Mouse (Mus musculus) bone marrow macrophage, adult 2 months (primary cell): ENCODE measurements around the gene Fkbp1b. TPM values are rescaled to one million over a fixed set of nuclear protein-coding genes. Genes with fewer than 3 reads are reported as not detected.
A peak's percentile ranks its signal among the peaks of the same experiment; 100 is the strongest.

Experiments used
- H3K27ac ChIP-seq: 2 replicates; pipeline ENCODE4 v1.5.1; 2012; ENCODE audit warnings: low read depth, low read length; ENCODE audit not compliant: insufficient read depth
- H3K4me1 ChIP-seq: 2 replicates; pipeline ENCODE4 v1.6.1; 2012; ENCODE audit warnings: low read length; ENCODE audit not compliant: control insufficient read depth, insufficient read depth
- H3K4me3 ChIP-seq: 2 replicates; pipeline ENCODE4 v1.5.1; 2012; ENCODE audit warnings: mild to moderate bottlenecking, low read length, moderate library complexity; ENCODE audit not compliant: insufficient read depth
- CTCF ChIP-seq: IDR thresholded peaks from 2 replicates; pipeline ENCODE4 v1.5.1; 2012; ENCODE audit warnings: low read depth, mild to moderate bottlenecking, low read length, moderate library complexity
- POLR2A ChIP-seq: IDR thresholded peaks from 2 replicates; pipeline ENCODE4 v1.6.1; 2012; ENCODE audit warnings: mild to moderate bottlenecking, low read depth, low read length, borderline replicate concordance
- polyA plus RNA-seq: library from polyadenylated mRNA; stranded (reverse); fragments of >200 nt; gene quantifications from 2 replicates; pipeline ENCODE4 v1.2.4, GENCODE M21; 2012; ENCODE audit not compliant: missing spikeins, insufficient read depth, insufficient read length

Gene Fkbp1b
- polyA plus RNA-seq, 1 experiment, result 40.5 TPM

DNA sequence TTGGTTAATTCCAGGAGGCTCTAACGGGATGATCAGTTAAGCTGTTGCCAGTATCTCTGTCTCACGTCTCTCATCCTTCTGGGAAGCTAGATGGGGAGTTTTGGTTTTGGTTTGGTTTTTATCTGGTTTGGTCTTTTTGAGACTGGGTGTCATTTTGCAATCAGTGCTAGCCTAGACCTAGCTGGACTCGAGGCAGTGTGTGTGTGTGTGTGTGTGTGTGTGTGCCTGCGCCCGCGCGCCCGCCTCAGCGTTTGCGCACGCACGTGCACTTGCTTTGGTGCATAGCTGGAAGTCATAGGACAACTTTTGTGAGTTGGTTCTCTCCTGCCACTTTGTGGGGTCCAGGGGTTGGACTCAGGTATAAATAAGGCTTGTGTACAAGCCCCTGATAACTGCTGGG is 2.4 kb upstream of the Fkbp1b start:
- TF ChIP-seq POLR2A (no peak), CTCF (no peak)
- Histone ChIP-seq H3K4me3 (peak overlapping the region; percentile 99), H3K27ac (peak overlapping the region; percentile 56), H3K4me1 (peaks cover 14% of the 10 kb centered on the region)

DNA sequence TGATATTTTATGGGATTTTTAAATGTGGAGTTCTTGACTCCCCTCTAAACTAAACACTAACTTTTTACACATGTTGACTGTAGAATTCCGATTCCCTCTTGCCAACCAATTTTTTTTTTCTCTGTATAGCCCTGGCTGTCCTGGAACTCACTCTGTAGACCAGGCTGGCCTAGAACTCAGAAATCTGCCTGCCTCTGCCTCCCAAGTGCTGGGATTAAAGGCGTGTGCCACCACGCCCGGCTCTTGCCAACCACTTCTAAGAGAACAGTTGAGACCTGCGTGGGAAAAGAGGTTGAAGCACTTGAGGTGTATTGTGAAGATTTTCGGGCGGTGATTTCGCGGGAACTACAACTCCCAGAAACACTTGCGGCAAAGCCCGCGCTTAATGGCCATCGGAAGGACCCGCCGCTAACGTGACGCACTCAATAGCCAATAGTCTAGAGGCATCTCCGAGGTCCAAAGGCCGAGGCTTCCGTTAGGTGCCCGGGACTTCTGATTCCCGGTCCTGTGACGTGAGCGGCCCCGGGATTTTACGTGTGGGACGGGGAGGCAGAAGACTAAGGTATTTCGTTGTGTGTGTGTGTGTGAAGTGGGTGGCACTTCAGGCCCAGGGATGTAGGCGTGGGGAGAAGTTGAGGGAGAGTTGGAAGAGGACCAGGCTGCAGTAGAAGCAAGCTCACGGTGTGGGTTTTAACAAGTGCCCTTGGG is 1.7 kb upstream of the Fkbp1b start, which contains the start of gene Wdcp:
Gene Wdcp (plus strand): TSS at position 414 of the 708 bp plus-strand sequence.
- Histone ChIP-seq H3K27ac (peak within 1 kb of the TSS; percentile 56), H3K4me1 (peaks cover 16% of the 10 kb centered on the region), H3K4me3 (peak within 1 kb of the TSS; percentile 99)
- TF ChIP-seq CTCF (no peak), POLR2A (no peak)

DNA sequence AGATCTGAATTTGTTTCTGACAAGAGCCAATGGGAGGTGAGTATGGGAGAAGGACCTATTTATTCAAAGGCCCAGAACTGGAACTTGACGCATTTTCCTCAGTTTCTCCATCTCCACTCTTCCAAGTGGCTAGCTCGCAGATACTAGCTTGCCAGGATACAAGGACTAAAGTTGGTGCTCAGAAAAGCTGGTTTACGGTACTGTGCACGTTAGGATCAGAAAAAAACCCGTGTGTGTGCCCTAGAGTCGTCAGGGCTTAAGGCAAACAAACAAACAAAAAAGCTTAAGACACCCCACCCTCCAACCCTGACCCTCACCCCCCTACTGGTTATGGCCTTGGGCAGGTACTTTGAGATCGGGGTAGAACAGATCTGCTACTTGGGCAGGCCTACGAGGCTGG is 1.1 kb upstream of the Fkbp1b start:
- no peak overlapping the region for H3K27ac ChIP-seq
- H3K4me3 ChIP-seq, result no peak overlapping the region
- H3K4me1 ChIP-seq, result peaks cover 16% of the 10 kb centered on the region
- TF ChIP-seq POLR2A (no peak), CTCF (no peak)

DNA sequence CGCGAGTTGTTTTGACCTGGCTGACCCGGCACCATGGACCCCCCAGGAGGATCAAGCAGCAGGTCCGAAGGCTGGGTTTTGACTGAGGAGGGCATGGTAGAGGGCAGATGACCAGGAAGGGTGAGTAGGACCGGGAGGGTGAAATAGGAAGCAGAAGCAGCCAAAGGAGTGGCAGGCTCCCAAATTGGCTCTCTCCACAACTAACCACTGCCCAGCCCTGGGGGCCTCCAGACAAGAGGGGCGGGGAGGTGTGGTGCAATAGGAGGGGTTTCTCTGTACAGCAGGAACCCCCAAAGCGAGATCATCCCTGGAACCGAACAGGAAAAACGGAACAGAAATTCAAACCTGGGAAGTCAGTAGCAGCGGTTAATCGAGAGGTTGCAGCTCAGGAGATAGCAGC is 650 bp downstream of the Fkbp1b start:
- Histone ChIP-seq H3K4me1 (peaks cover 19% of the 10 kb centered on the region), H3K4me3 (peak overlapping the region; percentile 83), H3K27ac (peak overlapping the region; percentile 54)
- TF ChIP-seq POLR2A (no peak), CTCF (no peak)

DNA sequence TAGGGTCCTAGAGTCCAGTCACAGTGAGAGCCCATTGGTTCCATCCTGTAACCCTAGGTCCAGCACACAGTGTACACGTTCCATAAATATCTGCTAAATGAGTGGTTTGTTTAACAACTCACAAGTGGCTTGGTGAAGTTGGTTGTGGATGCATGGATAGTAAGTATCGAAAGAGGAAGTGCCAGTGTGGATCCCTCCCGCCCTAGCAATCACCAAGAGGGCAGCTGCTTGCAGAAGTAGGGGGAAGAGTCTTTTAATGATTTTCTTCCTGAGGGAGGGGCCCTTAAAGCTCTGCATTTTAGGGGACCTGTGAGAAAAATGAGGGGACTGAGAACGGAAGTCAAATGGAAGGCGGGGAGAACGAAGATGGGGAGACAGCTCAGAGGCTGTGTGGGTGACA is 1.4 kb downstream of the Fkbp1b start:
- Histone ChIP-seq H3K4me1 (peaks cover 19% of the 10 kb centered on the region), H3K4me3 (peak overlapping the region; percentile 83), H3K27ac (peak overlapping the region; percentile 54)
- no peak for TF ChIP-seq CTCF
- no peak for TF ChIP-seq POLR2A

DNA sequence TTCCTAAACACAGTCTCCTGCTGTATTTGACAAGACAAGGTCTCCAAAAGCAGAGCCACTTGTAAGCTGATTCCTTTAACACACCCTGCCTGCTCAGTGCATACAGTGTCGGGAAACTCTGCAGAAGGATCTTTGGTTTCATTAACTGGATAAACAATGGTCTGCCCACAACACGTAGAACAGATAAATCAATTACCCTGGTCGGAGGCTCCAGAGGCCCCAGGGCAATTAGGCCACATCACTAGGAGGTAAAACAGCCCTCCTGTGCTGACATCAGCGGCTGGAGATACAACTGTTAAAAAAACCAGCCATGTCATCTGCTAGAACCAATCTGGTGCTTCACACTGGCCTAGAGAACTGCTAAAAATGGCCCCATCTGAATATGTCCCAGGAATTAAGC is 4.4 kb downstream of the Fkbp1b start:
- Histone ChIP-seq H3K4me3 (no peak overlapping the region), H3K27ac (no peak overlapping the region), H3K4me1 (peaks cover 15% of the 10 kb centered on the region)
- no peak for TF ChIP-seq POLR2A
- TF ChIP-seq CTCF, result no peak

DNA sequence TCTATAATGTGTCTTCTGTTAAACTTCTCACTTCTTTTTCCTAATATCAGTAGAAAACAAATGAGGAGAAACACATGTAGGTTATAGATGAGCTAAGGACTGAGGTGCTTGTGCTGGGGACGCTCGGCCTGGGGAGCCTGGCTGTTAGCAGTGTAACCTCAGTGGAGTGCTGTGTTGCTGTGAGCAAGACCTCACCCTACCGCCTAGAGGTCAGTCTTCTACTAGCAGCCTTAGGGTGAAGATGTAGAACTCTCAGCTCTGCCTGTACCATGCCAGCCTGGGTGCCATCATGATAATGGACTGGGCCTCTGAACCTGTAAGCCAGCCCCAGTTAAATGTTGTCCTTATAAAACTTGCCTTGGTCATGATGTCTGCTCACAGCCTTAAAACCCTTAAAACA is 14.1 kb downstream of the Fkbp1b start:
- no peaks in the 10 kb centered on the region for H3K4me1 ChIP-seq
- H3K4me3 ChIP-seq, result no peak overlapping the region
- H3K27ac ChIP-seq, result no peak overlapping the region
- no peak for TF ChIP-seq POLR2A
- no peak for TF ChIP-seq CTCF

DNA sequence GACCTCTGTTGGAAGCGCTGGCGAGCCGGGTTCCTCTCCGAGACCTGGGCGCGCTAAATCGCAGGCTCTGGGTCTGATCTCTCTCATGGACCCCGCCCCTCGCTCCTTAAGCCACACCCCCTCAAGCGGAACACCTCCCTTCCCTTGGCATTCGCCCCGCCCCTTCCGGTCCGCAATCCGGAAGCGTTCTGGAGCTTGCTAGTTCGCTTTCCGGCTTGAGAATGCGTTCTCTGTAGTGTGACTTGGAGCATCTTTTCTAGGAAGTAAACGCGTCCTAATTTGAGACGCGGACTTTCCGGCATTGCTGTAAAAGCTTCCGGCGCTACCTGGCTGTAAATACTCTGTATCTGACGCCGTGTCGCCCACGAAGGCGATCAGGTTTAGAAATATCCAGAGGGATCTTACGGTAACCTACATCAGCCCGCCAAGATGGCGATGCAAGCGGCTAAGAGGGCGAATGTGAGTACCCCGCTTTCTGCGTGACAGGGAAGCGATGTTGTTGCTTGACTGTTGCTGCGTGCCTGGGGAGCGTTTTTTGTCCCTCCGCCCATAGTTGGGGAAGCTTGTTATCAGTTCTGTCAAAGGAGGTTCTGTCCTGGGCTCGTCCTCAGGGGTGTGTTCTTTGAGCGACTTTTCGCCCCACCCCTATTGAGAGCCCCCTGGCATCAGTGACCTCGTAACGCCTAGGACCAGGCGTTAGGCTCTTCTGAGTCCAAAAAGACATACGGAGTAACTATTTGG is 23.9 kb downstream of the Fkbp1b start, which contains the start of gene Sf3b6:
Gene Sf3b6 (plus strand): TSS at position 184 of the 741 bp plus-strand sequence.
- TF ChIP-seq CTCF, result no peak
- TF ChIP-seq POLR2A, result no peak
- peak within 1 kb of the TSS; percentile 74 for H3K27ac ChIP-seq
- H3K4me1 ChIP-seq, result peaks cover 15% of the 10 kb centered on the region

DNA sequence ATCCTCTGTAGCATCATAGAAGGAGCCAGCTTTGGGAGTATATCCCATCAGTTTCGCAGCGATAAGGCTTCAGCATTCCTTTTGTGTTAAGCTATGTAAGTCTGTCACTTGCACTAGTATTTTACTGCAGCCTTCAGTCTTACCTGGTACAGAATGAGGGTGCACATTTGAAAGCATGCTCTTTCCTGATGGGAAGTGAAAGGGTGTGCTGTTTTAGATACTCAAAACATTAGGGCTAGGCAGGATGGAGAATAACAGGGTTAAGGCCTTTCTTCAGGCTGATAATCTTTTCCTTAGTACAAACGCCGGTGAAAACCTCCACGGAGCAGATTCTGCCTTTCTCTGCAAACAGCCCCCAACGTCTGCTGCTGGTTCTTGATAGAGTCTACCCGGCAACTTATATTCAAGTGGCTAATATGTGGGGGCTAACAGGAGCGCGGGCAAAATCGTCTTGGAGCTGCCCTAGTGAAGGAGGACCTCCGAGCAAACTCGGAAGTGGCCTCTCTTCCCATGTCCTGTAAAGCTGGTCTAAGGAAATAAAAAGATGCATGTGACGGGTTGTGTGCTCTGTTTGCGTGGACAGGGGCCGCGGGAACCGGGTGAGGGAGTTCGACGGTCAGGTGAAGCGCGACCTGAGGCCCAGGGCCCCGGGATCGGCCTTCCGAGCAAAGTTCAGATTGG is 24.6 kb downstream of the Fkbp1b start:
- Histone ChIP-seq H3K27ac (peak overlapping the region; percentile 69), H3K4me3 (peak overlapping the region; percentile 94), H3K4me1 (peaks cover 15% of the 10 kb centered on the region)
- no peak for TF ChIP-seq POLR2A
- TF ChIP-seq CTCF, result no peak

More for the DNA sequence above, 23.9 kb downstream of the Fkbp1b start, which contains the start of gene Sf3b6:
- H3K4me3 ChIP-seq, result peak within 1 kb of the TSS; percentile 94
